Mouse (Mus musculus) hindbrain, embryonic 10.5 days (tissue): ENCODE results near the gene Rfc4. TPM values are rescaled to one million over a fixed set of nuclear protein-coding genes. Genes with fewer than 3 reads are reported as not detected.
"Not testable (repeated sequence)": the region's sequence is repeated elsewhere in the genome, so short reads cannot be mapped to it uniquely, and the experiment has no call there.

Experiments used
- DNase-seq: peaks from one replicate; pipeline ENCODE4 v3.0.0-alpha.2; 2017; ENCODE audit warnings: low spot score
- H3K27ac ChIP-seq: fragments of 300-500 bp; sonication (generic); 2 replicates; pipeline ENCODE4 v1.5.1; 2016; ENCODE audit warnings: mild to moderate bottlenecking, moderate library complexity
- H3K27me3 ChIP-seq: fragments of 300-500 bp; sonication (generic); 2 replicates; pipeline ENCODE4 v1.6.1; 2016; ENCODE audit warnings: mild to moderate bottlenecking; ENCODE audit not compliant: poor library complexity, insufficient read depth, severe bottlenecking
- H3K36me3 ChIP-seq: fragments of 300-500 bp; sonication (generic); 2 replicates; pipeline ENCODE4 v1.6.1; 2016; ENCODE audit warnings: mild to moderate bottlenecking, moderate library complexity
- H3K4me1 ChIP-seq: fragments of 300-500 bp; sonication (generic); replicated peaks from 2 replicates; pipeline ENCODE4 v1.6.1; 2016; ENCODE audit warnings: mild to moderate bottlenecking
- H3K4me3 ChIP-seq: fragments of 300-500 bp; sonication (generic); 2 replicates; pipeline ENCODE4 v1.5.1; 2016; ENCODE audit warnings: mild to moderate bottlenecking, moderate library complexity
- H3K9me3 ChIP-seq: fragments of 300-500 bp; sonication (generic); 2 replicates; pipeline ENCODE4 v1.6.1; 2016; ENCODE audit warnings: mild to moderate bottlenecking, moderate library complexity
- WGBS: fragments of 180-500 bp; shearing (Covaris S2); methylation state at CpG from one replicate; pipeline ENCODE4 v1.1.7; 2016; 5-methylcytosine and 5-hydroxymethylcytosine counted together
- polyA plus RNA-seq: library from polyadenylated mRNA; unstranded; fragments of >200 nt; fragmentation: Nextera tagmentation; extraction: Ambion mirVana; gene quantifications from 2 replicates; pipeline ENCODE4 v1.2.1, GENCODE M21; 2016

Rfc4 gene
- polyA plus RNA-seq, 1 experiment from 2014 or later: 190 TPM

GRCm38 (mm10) chr16:23107946-23108759 lies 19.4 kb downstream of the Rfc4 start:
- Histone ChIP-seq H3K27me3 (no peaks in the 10 kb centered on the region), H3K36me3 (peaks cover 51% of the 10 kb centered on the region), H3K4me1 (peaks cover 21% of the 10 kb centered on the region), H3K9me3 (no peaks in the 10 kb centered on the region), H3K4me3 (peak overlapping the region; percentile 98), H3K27ac (peak overlapping the region; percentile 99)
- peak; percentile 85 for DNase-seq
- under 1% methylated on average over 52 of the region's 52 CpGs for WGBS

GRCm38 (mm10) chr16:23107231-23107942 lies 20.1 kb downstream of the Rfc4 start, which contains the start of gene Eif4a2:
Gene Eif4a2, plus strand, starts transcription at chr16:23107444.
- under 1% methylated on average over 71 of the region's 71 CpGs for WGBS
- peak within 1 kb of the TSS; percentile 99 for H3K27ac ChIP-seq
- peaks cover 44% of the 10 kb centered on the region for H3K36me3 ChIP-seq

GRCm38 (mm10) chr16:23106121-23106520 lies 21.4 kb downstream of the Rfc4 start:
- WGBS: 73% methylated on average over 7 of the region's 7 CpGs
- Histone ChIP-seq H3K27ac (no peak overlapping the region), H3K36me3 (peaks cover 31% of the 10 kb centered on the region), H3K9me3 (no peaks in the 10 kb centered on the region), H3K4me1 (peaks cover 28% of the 10 kb centered on the region), H3K4me3 (no peak overlapping the region), H3K27me3 (no peaks in the 10 kb centered on the region)
- no peak for DNase-seq

More at GRCm38 (mm10) chr16:23107231-23107942, 20.1 kb downstream of the Rfc4 start, which contains the start of gene Eif4a2:
- peak; percentile 89 for DNase-seq
- H3K27me3 ChIP-seq: no peaks in the 10 kb centered on the region
- peaks cover 27% of the 10 kb centered on the region for H3K4me1 ChIP-seq
- no peaks in the 10 kb centered on the region for H3K9me3 ChIP-seq
- H3K4me3 ChIP-seq: peak within 1 kb of the TSS; percentile 98

- Histone ChIP-seq H3K4me3 (no peak overlapping the region), H3K27me3 (peaks cover 18% of the 10 kb centered on the region), H3K9me3 (no peaks in the 10 kb centered on the region), H3K27ac (no peak overlapping the region), H3K36me3 (peaks cover 8% of the 10 kb centered on the region), H3K4me1 (peaks cover 29% of the 10 kb centered on the region)
- DNase-seq: no peak
- 66% methylated on average over 2 of the region's 2 CpGs for WGBS
Observed at GRCm38 (mm10) chr16:23103841-23104240, 23.7 kb downstream of the Rfc4 start.

GRCm38 (mm10) chr16:23103038-23103745 lies 24.3 kb downstream of the Rfc4 start:
- DNase-seq: peak; percentile 27
- peaks cover 2% of the 10 kb centered on the region for H3K36me3 ChIP-seq
- H3K9me3 ChIP-seq: no peaks in the 10 kb centered on the region
- WGBS: 40% methylated on average over 17 of the region's 17 CpGs
- H3K27me3 ChIP-seq: peaks cover 18% of the 10 kb centered on the region
- 0 out of 2 replicates have a peak overlapping the region, but pooled peaks have one; percentile 53 for H3K27ac ChIP-seq
- peaks cover 28% of the 10 kb centered on the region for H3K4me1 ChIP-seq
- H3K4me3 ChIP-seq: peak overlapping the region; percentile 48

- 13% methylated on average over 15 of the region's 15 CpGs for WGBS
- Histone ChIP-seq H3K36me3 (no peaks in the 10 kb centered on the region), H3K9me3 (no peaks in the 10 kb centered on the region), H3K4me1 (peaks cover 28% of the 10 kb centered on the region), H3K27me3 (peaks cover 18% of the 10 kb centered on the region), H3K4me3 (peak overlapping the region; percentile 48), H3K27ac (0 out of 2 replicates have a peak overlapping the region, but pooled peaks have one; percentile 53)
- no peak for DNase-seq
Observed at GRCm38 (mm10) chr16:23102340-23103037, 25.0 kb downstream of the Rfc4 start.

GRCm38 (mm10) chr16:23100613-23101012 lies 26.9 kb downstream of the Rfc4 start:
- peak; percentile 25 for DNase-seq
- H3K4me3 ChIP-seq: peak overlapping the region; percentile 52
- no peaks in the 10 kb centered on the region for H3K36me3 ChIP-seq
- H3K27me3 ChIP-seq: peaks cover 18% of the 10 kb centered on the region
- H3K27ac ChIP-seq: peak overlapping the region; percentile 59
- peaks cover 24% of the 10 kb centered on the region for H3K4me1 ChIP-seq
- 7% methylated on average over 10 of the region's 10 CpGs for WGBS
- H3K9me3 ChIP-seq: no peaks in the 10 kb centered on the region

GRCm38 (mm10) chr16:23100099-23100575 lies 27.4 kb downstream of the Rfc4 start:
- H3K27me3 ChIP-seq: peaks cover 18% of the 10 kb centered on the region
- peaks cover 24% of the 10 kb centered on the region for H3K4me1 ChIP-seq
- peak overlapping the region; percentile 52 for H3K4me3 ChIP-seq
- H3K9me3 ChIP-seq: no peaks in the 10 kb centered on the region
- peak overlapping the region; percentile 59 for H3K27ac ChIP-seq
- under 1% methylated on average over 9 of the region's 9 CpGs for WGBS
- peak; percentile 57 for DNase-seq
- H3K36me3 ChIP-seq: no peaks in the 10 kb centered on the region

GRCm38 (mm10) chr16:23099632-23100031 lies 27.9 kb downstream of the Rfc4 start:
- DNase-seq: peak; percentile 25
- Histone ChIP-seq H3K27ac (peak overlapping the region; percentile 59), H3K36me3 (no peaks in the 10 kb centered on the region), H3K27me3 (peaks cover 18% of the 10 kb centered on the region), H3K4me3 (peak overlapping the region; percentile 52), H3K9me3 (no peaks in the 10 kb centered on the region), H3K4me1 (peaks cover 24% of the 10 kb centered on the region)
- 4% methylated on average over 12 of the region's 12 CpGs for WGBS

GRCm38 (mm10) chr16:23098105-23098452 lies 29.5 kb downstream of the Rfc4 start:
- peaks cover 24% of the 10 kb centered on the region for H3K4me1 ChIP-seq
- H3K27ac ChIP-seq, H3K36me3 ChIP-seq, DNase-seq, H3K4me3 ChIP-seq, H3K9me3 ChIP-seq: not testable (repeated sequence)
- WGBS: 94% methylated on average over 1 of the region's 1 CpGs
- peaks cover 18% of the 10 kb centered on the region for H3K27me3 ChIP-seq

GRCm38 (mm10) chr16:23097290-23098104 lies 30.0 kb downstream of the Rfc4 start:
- not testable (repeated sequence) for H3K36me3 ChIP-seq, DNase-seq, H3K9me3 ChIP-seq, H3K4me3 ChIP-seq, H3K27ac ChIP-seq
- H3K27me3 ChIP-seq: peaks cover 18% of the 10 kb centered on the region
- peaks cover 20% of the 10 kb centered on the region for H3K4me1 ChIP-seq
- 88% methylated on average over 8 of the region's 8 CpGs for WGBS
